In the genomic region with DNA sequence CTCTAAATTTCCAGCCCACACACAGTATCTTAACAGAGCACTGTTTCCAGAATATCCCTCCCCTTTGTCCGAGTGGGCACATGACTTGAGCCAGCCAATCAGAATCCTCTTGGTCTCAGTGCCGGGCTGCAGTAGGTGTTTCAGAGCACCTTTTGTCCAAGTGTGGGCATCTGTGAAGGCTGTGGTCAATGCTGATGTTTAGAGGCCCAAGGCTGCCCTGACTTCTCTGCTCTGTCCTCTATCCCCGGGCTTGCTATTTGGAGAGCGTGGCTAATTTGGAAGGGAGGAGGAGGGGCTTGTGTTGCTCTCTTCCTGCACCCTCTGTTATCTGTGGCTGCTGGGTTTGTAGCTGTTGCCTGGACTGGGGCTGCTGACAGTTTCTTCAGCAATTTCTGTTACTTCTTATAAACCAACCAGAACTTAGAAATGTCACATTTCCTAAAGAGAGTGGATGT, we compare ENCODE assay signal across 7 mouse cellular contexts. TPM values are rescaled to one million over a fixed set of nuclear protein-coding genes. Genes with fewer than 3 reads are reported as not detected.
A peak's percentile ranks its signal among the peaks of the same experiment; 100 is the strongest.
DNase-seq lines count a peak whose midpoint lies in the region; ATAC-seq and TF ChIP-seq lines count a peak whose summit lies in the region.

No protein-coding gene starts in this region.

- H3K4me2 ChIP-seq in heart, embryonic 13.5 days: peak overlapping the region; percentile 67

- DNase-seq in CD4-positive, CD25-positive, alpha-beta regulatory T cell, adult 2 months (ENCODE audit: low read depth, low spot score): peak; percentile 68
- DNase-seq in MEL (ENCODE audit: low read depth, low spot score): peak; percentile 93
- DNase-seq in embryo, embryonic 10.5 days (ENCODE audit: low spot score): peak; percentile 81
- peak; percentile 37 to 59 for DNase-seq in kidney, postnatal 36 days
- DNase-seq in lung, postnatal 36 days: peak; percentile 73
- DNase-seq in spleen, postnatal 10 days (ENCODE audit: low spot score in 2 of 2): peak; percentile 81

- peak; percentile 65 to 67 for TF ChIP-seq EP300 in MEL (IDR thresholded peaks at IDR 0.05; ENCODE audit: low read depth in 1 of 2, low read length in 2 of 2)

- peaks cover 19 to 47% of the 10 kb centered on the region in 2 experiments for H3K4me1 ChIP-seq in MEL (ENCODE audit: control insufficient read depth in 1 of 2, insufficient read depth in 2 of 2, low read length in 2 of 2)
- H3K4me1 ChIP-seq in heart, embryonic 13.5 days: peaks cover 73% of the 10 kb centered on the region

- peak; percentile 22; the same call in 1 of the 2 replicates for ATAC-seq in heart, embryonic 13.5 days (ENCODE audit: extremely low read depth, insufficient number of reproducible peaks, low FRiP score, low TSS enrichment)

- H3K9me3 ChIP-seq in MEL (replicated peaks; ENCODE audit: insufficient read depth, low read length): no peaks in the 10 kb centered on the region
- H3K9me3 ChIP-seq in heart, embryonic 13.5 days: no peaks in the 10 kb centered on the region

- no peak for TF ChIP-seq RAD21 in MEL (IDR thresholded peaks at IDR 0.05; ENCODE audit: low read depth, low read length)

- H3K27ac ChIP-seq in MEL (ENCODE audit: control insufficient read depth, low read depth, low read length): peak overlapping the region; percentile 99
- peak overlapping the region; percentile 78 for H3K27ac ChIP-seq in heart, embryonic 13.5 days (replicated peaks)

- peak overlapping the region; percentile 52 to 54 for H3K4me3 ChIP-seq in MEL (ENCODE audit: control insufficient read depth in 1 of 2, insufficient read depth in 1 of 2, low read depth in 2 of 2, low read length in 2 of 2)
- H3K4me3 ChIP-seq in heart, embryonic 13.5 days: peak overlapping the region; percentile 50

- TF ChIP-seq CTCF in MEL (IDR thresholded peaks at IDR 0.05 in 2 of 3, conservative IDR thresholded peaks at IDR 0.05 in 1 of 3; ENCODE audit: control insufficient read depth in 1 of 3, insufficient read depth in 1 of 3, low read depth in 2 of 3, low read length in 3 of 3, poor library complexity in 1 of 3, severe bottlenecking in 1 of 3): no peak

- peak; percentile 43 to 86; a peak in 3 of 4 replicates for TF ChIP-seq POLR2A in MEL (IDR thresholded peaks at IDR 0.05; ENCODE audit: control insufficient read depth in 1 of 2, insufficient read depth in 1 of 2, low read depth in 1 of 2, low read length in 2 of 2, poor library complexity in 1 of 2)

- H3K79me2 ChIP-seq in MEL (ENCODE audit: control insufficient read depth, insufficient read depth, low read length, poor library complexity): peaks cover 15% of the 10 kb centered on the region

- H3K36me3 ChIP-seq in MEL (ENCODE audit: control insufficient read depth in 1 of 2, insufficient read depth in 2 of 2, low read length in 2 of 2): peaks cover 0 to 36% of the 10 kb centered on the region in 2 experiments; a peak in 2 of 4 replicates
- H3K36me3 ChIP-seq in heart, embryonic 13.5 days: no peaks in the 10 kb centered on the region

- WGBS in heart, embryonic 13.5 days: 0% methylated on average over 4 of the region's 4 CpGs

- peak overlapping the region; percentile 72 for H3K9ac ChIP-seq in MEL (ENCODE audit: control insufficient read depth, low read depth, low read length, poor library complexity, severe bottlenecking)
- peak overlapping the region; percentile 68 for H3K9ac ChIP-seq in heart, embryonic 13.5 days

- no peaks in the 10 kb centered on the region for H3K27me3 ChIP-seq in MEL (ENCODE audit: control insufficient read depth in 1 of 2, insufficient read depth in 2 of 2, low read length in 2 of 2)
- H3K27me3 ChIP-seq in heart, embryonic 13.5 days (replicated peaks): peaks cover 24% of the 10 kb centered on the region

TF ChIP-seq in MEL, 35 proteins besides CTCF, POLR2A, EP300 and RAD21:
- TF ChIP-seq ETS1 (IDR thresholded peaks at IDR 0.05; ENCODE audit: low read depth, low read length) (peak; percentile 51), MEF2A (IDR thresholded peaks at IDR 0.05; ENCODE audit: extremely low read depth, insufficient replicate concordance, low read depth, low read length, poor library complexity, severe bottlenecking) (no peak), MAX (IDR thresholded peaks at IDR 0.05; ENCODE audit: low read length) (peak; percentile 85), USF2 (IDR thresholded peaks at IDR 0.05; ENCODE audit: borderline replicate concordance in 1 of 2, insufficient read depth in 1 of 2, low read depth in 1 of 2, low read length in 2 of 2) (peak; percentile 77 to 93), SIN3A (IDR thresholded peaks at IDR 0.05; ENCODE audit: low read length) (no peak; the same call in 1 of the 2 replicates), HCFC1 (IDR thresholded peaks at IDR 0.05; ENCODE audit: low read depth, low read length) (0 out of 2 replicates have a peak, but pooled peaks have one; percentile 37), MXI1 (IDR thresholded peaks at IDR 0.05; ENCODE audit: low read depth, low read length) (no peak), RCOR1 (IDR thresholded peaks at IDR 0.05; ENCODE audit: low read depth, low read length) (no peak), POLR2AphosphoS2 (IDR thresholded peaks at IDR 0.05; ENCODE audit: low read length) (peak; percentile 71), NELFE (IDR thresholded peaks at IDR 0.05; ENCODE audit: low read depth, low read length) (peak; percentile 67; the same call in 1 of the 2 replicates), KAT2A (conservative IDR thresholded peaks at IDR 0.05; ENCODE audit: low read depth, low read length) (no peak), UBTF (IDR thresholded peaks at IDR 0.05; ENCODE audit: borderline replicate concordance, insufficient read depth, low read depth, low read length) (no peak), JUND (IDR thresholded peaks at IDR 0.05; ENCODE audit: low read depth, low read length) (no peak), USF1 (IDR thresholded peaks at IDR 0.05; ENCODE audit: low read depth, low read length) (peak; percentile 99), TBP (IDR thresholded peaks at IDR 0.05; ENCODE audit: low read depth, low read length) (peak; percentile 62), BHLHE40 (IDR thresholded peaks at IDR 0.05; ENCODE audit: borderline replicate concordance, low read depth, low read length) (no peak; the same call in 1 of the 2 replicates), ELF1 (IDR thresholded peaks at IDR 0.05; ENCODE audit: low read depth, low read length) (0 out of 2 replicates have a peak, but pooled peaks have one; percentile 36), ZMIZ1 (IDR thresholded peaks at IDR 0.05; ENCODE audit: low read depth, low read length) (peak; percentile 76), CHD2 (IDR thresholded peaks at IDR 0.05; ENCODE audit: low read length) (no peak), GATA1 (IDR thresholded peaks at IDR 0.05; ENCODE audit: low read depth, low read length) (peak; percentile 58; the same call in 1 of the 2 replicates), MAFK (IDR thresholded peaks at IDR 0.05; ENCODE audit: borderline replicate concordance, low read depth, low read length) (no peak), TCF12 (IDR thresholded peaks at IDR 0.05; ENCODE audit: low read depth, low read length) (peak; percentile 29; the same call in 1 of the 2 replicates)

RNA-seq across cellular contexts. Expression of a gene that starts 3.1 kb away (rescaled TPM):
- 14.2 and 25.4 TPM in 2 replicates for total RNA-seq in MEL (2012; rRNA removed)
- 10 to 100 TPM in 1 of 2 experiments, not detected in 1; 25.9 TPM for polyA plus RNA-seq in MEL (2012; ENCODE audit: insufficient read depth in 1 of 2, insufficient read length in 2 of 2, low read depth in 1 of 2, low replicate concordance in 2 of 2, missing spikeins in 1 of 2)
- 7.4 and 7.5 TPM in 2 replicates for polyA plus RNA-seq in heart, embryonic 13.5 days (2015; fragmentation: Nextera tagmentation; extraction: Ambion mirVana)

RNA-seq across cellular contexts. Expression of a gene that starts 43.7 kb away (rescaled TPM):
- total RNA-seq in MEL (2012; rRNA removed): 0.08 and 0.10 TPM in 2 replicates
- polyA plus RNA-seq in MEL (2012; ENCODE audit: insufficient read depth in 1 of 2, insufficient read length in 2 of 2, low read depth in 1 of 2, low replicate concordance in 2 of 2, missing spikeins in 1 of 2): under 1 TPM in 1 of 2 experiments, not detected in 1; 0.53 TPM
- polyA plus RNA-seq in heart, embryonic 13.5 days (2015; fragmentation: Nextera tagmentation; extraction: Ambion mirVana): 0.67 and 0.73 TPM in 2 replicates

Comparison
In these comparisons a context has a peak if more than half of its experiments do, and no peak if none do; other contexts are left out.
1. Peak in every context shown above with its lines: DNase-seq, ATAC-seq, H3K4me3 ChIP-seq and H3K27ac ChIP-seq.